Mouse (Mus musculus) T-helper 1 cell (primary cell): ENCODE measurements around the gene Noxo1.
"Not testable (repeated sequence)": the region's sequence is repeated elsewhere in the genome, so short reads cannot be mapped to it uniquely, and the experiment has no call there.

Experiments used
- in situ Hi-C: fragments of 300-600 bp; cut with MboI, MseI; formaldehyde crosslinking; loops from one replicate; pipeline ENCODE4 v1.15.1; 2025; ENCODE audit warnings: high pct_unique_total_duplicates

The Noxo1 gene

DNA sequence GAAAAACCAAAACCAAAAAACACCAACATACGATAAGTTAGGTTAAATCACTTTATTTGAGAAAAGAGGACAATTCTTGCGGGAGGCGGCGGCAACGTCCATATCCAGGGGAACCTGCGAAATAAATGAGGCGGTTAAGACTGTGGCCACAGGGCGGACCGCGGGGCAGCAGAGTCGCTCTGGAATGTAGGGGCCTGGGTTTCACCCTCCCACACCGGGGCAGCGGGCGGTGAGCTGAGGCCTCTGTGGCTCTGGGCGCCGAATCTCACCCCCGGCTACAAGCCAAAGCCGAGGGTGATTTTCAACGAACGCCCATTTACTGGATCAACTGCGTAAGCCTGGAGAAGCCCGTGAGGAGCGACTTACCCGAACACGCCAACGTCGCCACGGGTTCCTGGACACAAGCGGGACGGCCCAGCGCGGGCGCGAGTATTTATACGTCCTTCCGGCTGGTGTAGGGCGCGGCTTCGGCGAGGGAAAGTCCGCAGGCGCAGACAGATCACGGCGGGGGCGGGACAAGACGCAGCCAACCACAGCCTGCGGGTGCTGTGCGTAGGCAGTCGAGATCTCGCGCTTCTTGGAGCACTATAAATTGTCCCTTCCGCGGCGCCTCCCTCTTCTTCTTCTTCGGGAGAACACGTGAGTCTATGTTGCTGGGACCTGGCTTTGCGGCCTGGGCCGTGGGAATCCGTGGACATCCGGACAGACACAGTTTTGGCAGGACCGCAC lies 23.6 kb downstream of the Noxo1 start:
- in situ Hi-C loops, result no loop called here

DNA sequence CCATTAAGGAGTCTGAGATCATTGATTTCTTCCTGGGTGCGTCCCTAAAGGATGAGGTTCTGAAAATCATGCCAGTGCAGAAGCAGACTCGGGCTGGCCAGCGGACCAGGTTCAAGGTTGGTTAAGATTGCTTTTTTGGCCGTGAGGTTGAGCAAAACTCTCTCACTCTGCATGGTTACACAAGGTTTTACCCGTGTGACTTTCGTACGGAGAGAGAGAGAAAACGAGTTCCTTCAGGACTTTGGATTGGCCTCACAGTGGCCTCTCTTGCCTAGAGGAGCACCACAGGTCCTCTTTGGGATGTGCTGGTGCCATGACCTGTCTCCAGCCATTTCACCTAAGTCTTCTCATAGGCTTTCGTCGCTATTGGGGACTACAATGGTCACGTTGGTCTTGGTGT lies 24.6 kb downstream of the Noxo1 start:
- in situ Hi-C loops, result not testable (repeated sequence)

GRCm38 (mm10) chr17:24721383-24721955 lies 25.4 kb downstream of the Noxo1 start:
- in situ Hi-C loops, result not testable (repeated sequence)

DNA sequence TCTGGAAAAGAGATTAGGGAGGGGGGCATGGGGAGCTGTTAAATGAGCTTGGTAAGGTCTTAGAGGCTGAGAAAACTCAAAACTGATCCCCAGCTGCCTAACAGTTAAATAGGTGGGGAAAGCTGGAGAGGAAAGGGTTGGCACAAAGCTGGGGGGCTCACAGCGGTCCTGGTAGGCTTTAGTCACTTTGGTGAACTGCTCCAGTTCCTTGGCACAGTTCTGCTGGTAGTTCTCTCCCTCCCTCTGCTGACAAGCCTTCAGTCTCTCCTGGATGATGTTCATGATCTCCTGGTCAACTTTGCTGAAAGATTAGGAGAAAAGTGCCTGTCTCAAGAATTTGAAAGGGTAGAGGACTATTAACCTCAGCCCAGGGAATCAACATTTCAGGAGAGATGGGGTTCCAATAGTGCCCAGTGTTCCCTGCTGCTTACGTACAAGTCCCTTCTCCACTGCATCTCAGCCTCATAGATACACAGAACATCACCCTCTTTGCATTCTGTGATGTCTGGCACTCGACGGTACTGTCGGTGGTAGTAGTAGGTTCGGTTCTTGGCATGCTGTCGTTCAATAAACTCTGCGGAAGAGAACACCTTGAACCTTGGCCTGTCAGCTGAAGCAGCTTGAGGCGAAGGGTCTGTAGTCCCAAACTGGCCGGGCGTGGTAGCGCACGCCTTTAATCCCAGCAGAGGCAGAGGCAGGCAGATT lies 26.3 kb downstream of the Noxo1 start:
- in situ Hi-C loops, result no loop called here

GRCm38 (mm10) chr17:24723122-24723880 lies 27.3 kb downstream of the Noxo1 start:
- in situ Hi-C loops, result no loop called here

- in situ Hi-C loops, result no loop called here
These were observed 27.8 kb downstream of the Noxo1 start for GRCm38 (mm10) chr17:24723881-24724180.

- in situ Hi-C loops, result no loop called here
These were observed 28.1 kb downstream of the Noxo1 start, which contains the start of gene Ndufb10 for GRCm38 (mm10) chr17:24724184-24724583. Gene Ndufb10 (minus strand): TSS chr17:24724478.

- in situ Hi-C loops, result no loop called here
These were observed 29.8 kb downstream of the Noxo1 start for GRCm38 (mm10) chr17:24725637-24726390.

DNA sequence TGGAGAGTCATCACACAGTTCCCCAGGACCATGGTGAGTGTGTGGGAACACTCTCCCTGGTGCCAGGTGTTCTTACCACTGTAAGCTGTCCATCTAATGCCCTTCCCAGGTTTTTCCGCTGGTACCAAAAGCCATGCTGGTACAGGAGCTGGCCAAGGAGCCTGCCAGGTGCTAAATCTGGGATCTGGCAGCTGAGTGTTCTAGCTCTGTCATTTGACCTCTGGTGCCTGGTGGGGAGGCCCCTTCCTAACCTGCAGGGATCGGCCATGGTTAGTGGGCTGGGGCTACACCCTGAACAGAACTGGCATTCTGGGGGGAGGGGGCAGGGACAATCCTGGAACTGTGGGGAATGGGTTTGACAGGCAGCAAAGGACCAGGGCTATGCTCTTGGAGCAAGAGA lies 31.6 kb downstream of the Noxo1 start, which contains the start of gene Rpl3l:
Rpl3l (plus strand) TSS at position 203 of the 400 bp plus-strand sequence.
- in situ Hi-C loops, result no loop called here

DNA sequence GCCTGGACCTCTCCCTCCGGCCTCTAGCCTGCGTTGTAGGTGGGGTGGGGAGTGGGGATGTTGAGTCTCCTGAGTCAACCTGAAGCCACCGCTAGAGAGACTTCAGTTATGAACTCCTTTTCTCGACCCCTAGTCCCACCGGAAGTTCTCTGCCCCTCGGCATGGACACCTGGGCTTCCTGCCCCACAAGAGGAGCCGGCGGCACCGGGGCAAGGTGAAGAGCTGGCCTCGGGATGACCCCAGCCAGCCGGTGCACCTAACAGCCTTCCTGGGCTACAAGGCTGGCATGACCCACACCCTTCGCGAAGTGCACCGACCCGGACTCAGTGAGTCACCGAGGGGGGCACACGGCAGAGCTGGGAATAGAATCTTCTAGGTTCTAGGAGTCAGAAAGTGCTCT lies 32.1 kb downstream of the Noxo1 start:
- in situ Hi-C loops, result no loop called here

GRCm38 (mm10) chr17:24729067-24729466 lies 33.0 kb downstream of the Noxo1 start:
- in situ Hi-C loops, result no loop called here

DNA sequence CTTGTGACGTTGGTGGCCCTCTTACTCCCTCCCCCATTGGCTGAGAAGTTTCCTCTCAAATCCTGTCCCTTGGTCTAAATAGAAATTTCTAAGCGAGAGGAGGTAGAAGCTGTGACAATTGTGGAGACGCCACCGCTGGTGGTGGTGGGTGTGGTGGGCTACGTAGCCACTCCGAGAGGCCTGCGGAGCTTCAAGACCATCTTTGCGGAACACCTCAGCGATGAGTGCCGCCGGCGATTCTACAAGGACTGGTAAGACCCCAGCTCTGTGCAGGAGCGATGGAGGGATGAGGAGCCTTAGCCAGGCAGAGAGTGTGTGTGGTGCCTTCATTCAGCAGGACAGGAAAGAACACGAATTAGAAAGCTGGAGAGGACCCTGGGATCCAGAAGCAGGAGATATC lies 34.8 kb downstream of the Noxo1 start:
- in situ Hi-C loops, result no loop called here

GRCm38 (mm10) chr17:24732233-24732935 lies 36.4 kb downstream of the Noxo1 start:
- in situ Hi-C loops, result no loop called here

- in situ Hi-C loops, result no loop called here
These were observed 37.5 kb downstream of the Noxo1 start for GRCm38 (mm10) chr17:24733434-24734050.

- in situ Hi-C loops, result no loop called here
These were observed 38.5 kb downstream of the Noxo1 start for GRCm38 (mm10) chr17:24734513-24734912.

DNA sequence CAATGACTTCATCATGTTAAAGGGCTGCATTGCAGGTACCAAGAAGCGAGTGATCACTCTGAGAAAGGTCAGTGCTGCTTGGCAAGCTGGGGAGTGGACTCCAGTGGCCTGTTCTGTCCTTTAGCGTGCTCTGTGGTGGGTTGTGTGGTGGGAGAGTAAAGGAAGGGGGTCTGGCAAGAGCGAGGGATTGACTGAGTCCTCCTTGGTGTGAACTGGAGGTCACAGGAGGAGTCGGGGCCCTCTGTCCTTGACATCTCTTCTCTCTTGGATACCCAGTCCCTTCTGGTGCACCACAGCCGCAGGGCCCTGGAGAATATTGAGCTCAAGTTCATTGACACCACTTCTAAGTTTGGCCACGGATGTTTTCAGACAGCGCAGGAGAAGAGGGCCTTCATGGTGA lies 39.4 kb downstream of the Noxo1 start:
- in situ Hi-C loops, result loop anchor here (5.0 kb wide), 1 partner anchor 232 kb away; no protein-coding TSS in a partner anchor

DNA sequence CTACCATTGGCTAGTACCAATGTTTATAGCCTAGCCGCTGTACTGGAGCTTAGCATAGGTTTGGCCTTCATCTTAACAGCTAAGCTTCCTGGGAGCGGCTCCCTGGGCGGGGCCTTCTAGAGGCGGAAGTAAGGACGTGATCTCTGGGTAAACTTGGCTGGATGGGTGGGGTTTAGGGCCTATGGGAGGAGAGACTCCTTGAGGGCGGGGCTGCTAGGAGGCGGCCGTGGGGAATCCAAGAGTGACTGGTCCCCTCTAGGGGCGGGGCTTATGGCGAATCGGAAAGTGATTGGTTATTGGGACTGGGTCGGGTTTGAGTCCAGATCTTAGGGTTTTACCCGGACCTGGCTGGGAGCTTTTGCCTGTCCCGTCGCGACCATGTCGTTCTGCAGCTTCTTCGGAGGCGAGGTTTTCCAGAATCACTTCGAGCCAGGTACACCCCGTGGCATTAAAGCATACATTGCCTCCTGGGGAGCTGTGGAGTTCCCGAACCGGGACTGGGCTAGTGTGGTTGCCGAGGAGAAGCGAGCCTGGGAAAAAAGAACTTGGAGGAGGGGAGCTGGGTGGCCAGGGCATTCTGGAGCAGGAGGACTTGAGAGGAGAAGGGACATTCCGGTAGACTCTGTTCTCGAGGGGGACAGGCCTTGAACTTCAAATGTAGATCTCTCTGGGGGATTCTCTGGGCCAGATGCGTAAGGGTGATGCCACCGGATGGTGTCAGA lies 40.5 kb downstream of the Noxo1 start, which contains the start of gene Msrb1:
Msrb1 (plus strand) TSS at position 313 of the 722 bp plus-strand sequence.
- in situ Hi-C loops, result loop anchor here (5.0 kb wide), 1 partner anchor 231 kb away; no protein-coding TSS in a partner anchor

- in situ Hi-C loops, result loop anchor here (5.0 kb wide), 1 partner anchor 230 kb away; no protein-coding TSS in a partner anchor
These were observed 41.2 kb downstream of the Noxo1 start for GRCm38 (mm10) chr17:24737135-24737810.

GRCm38 (mm10) chr17:24738238-24738637 lies 42.2 kb downstream of the Noxo1 start:
- in situ Hi-C loops, result loop anchor here (5.0 kb wide), 1 partner anchor 229 kb away; no protein-coding TSS in a partner anchor
